Mouse (Mus musculus) embryonic facial prominence, embryonic 11.5 days (tissue): ENCODE measurements at regions not wholly inside any gene's neighbourhood (a gene's known extent, or its start where the extent isn't known, plus 50 kb on each side); places are given as distances from the start of the nearest gene placed in this dataset.
A peak's percentile ranks its signal among the peaks of the same experiment; 100 is the strongest.

ENCODE experiments used
- ATAC-seq: fragments of 200-750 bp; cut with Nextera tagmentation; replicated peaks from 2 replicates; pipeline ENCODE4 v1.8.0; 2017; ENCODE audit warnings: low read depth; ENCODE audit not compliant: insufficient number of reproducible peaks, low FRiP score, low TSS enrichment
- DNase-seq: peaks from one replicate; pipeline ENCODE4 v3.0.0-alpha.2; 2015; ENCODE audit warnings: low spot score
- H3K27ac ChIP-seq: fragments of 300-500 bp; sonication (generic); replicated peaks from 2 replicates; pipeline ENCODE4 v1.5.1; 2014; ENCODE audit warnings: mild to moderate bottlenecking, low read depth, low read length, control low read depth
- H3K27me3 ChIP-seq: fragments of 300-500 bp; sonication (generic); 2 replicates; pipeline ENCODE4 v1.6.1; 2014; ENCODE audit warnings: mild to moderate bottlenecking, low read length, moderate library complexity, mixed read lengths; ENCODE audit not compliant: control insufficient read depth, insufficient read depth
- H3K36me3 ChIP-seq: fragments of 300-500 bp; sonication (generic); replicated peaks from 2 replicates; pipeline ENCODE4 v1.6.1; 2014; ENCODE audit warnings: low read depth, mild to moderate bottlenecking, low read length, moderate library complexity, mixed read lengths; ENCODE audit not compliant: control insufficient read depth, insufficient read depth
- H3K4me1 ChIP-seq: fragments of 300-500 bp; sonication (generic); 2 replicates; pipeline ENCODE4 v1.6.1; 2014; ENCODE audit warnings: low read length, mixed read lengths; ENCODE audit not compliant: control insufficient read depth, insufficient read depth
- H3K4me2 ChIP-seq: fragments of 300-500 bp; sonication (generic); 2 replicates; pipeline ENCODE4 v1.6.1; 2014; ENCODE audit warnings: low read depth, mild to moderate bottlenecking, control low read depth, low read length, moderate library complexity
- H3K4me3 ChIP-seq: fragments of 300-500 bp; sonication (generic); 2 replicates; pipeline ENCODE4 v1.5.1; 2014; ENCODE audit warnings: low read depth, low read length, control low read depth
- H3K9ac ChIP-seq: fragments of 300-500 bp; sonication (generic); replicated peaks from 2 replicates; pipeline ENCODE4 v1.6.1; 2014; ENCODE audit warnings: mild to moderate bottlenecking, control low read depth, low read length
- H3K9me3 ChIP-seq: fragments of 300-500 bp; sonication (generic); replicated peaks from 2 replicates; pipeline ENCODE4 v1.6.1; 2016; ENCODE audit warnings: mild to moderate bottlenecking, low read length, inconsistent platforms, mixed read lengths; ENCODE audit not compliant: control insufficient read depth
- WGBS: fragments of 180-500 bp; shearing (Covaris S2); extraction: QIAGEN DNeasy Blood & Tissue Kit; methylation state at CpG from one replicate; pipeline ENCODE4 v1.1.7; 2014; 5-methylcytosine and 5-hydroxymethylcytosine counted together

DNA sequence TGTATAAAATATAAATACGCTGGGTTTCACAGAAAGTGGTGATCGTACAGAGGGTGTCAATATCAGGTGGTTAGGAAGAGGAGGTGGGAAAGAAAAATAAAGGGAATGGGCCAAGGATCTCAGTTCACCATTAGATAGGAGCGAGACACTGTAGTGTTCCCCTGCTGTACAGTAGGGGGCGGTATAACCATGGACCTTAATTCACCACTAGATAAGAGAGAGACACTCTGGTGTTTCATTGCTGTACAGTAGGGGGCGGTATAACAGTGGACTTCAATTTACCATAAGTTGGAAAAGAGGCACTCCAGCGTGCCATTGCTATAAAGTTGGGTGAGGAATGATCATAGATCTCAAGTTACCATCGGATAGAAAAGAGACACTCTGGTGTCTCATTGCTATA lies 82.0 kb upstream of the Grik1 start:
- H3K27me3 ChIP-seq: no peaks in the 10 kb centered on the region
- no peak overlapping the region for H3K4me2 ChIP-seq
- H3K4me1 ChIP-seq: no peaks in the 10 kb centered on the region
- ATAC-seq (peak; percentile 81), DNase-seq (peak; percentile 81)
- WGBS: 31% methylated on average over 7 of the region's 7 CpGs
- no peak overlapping the region for H3K4me3 ChIP-seq
- H3K9me3 ChIP-seq: no peaks in the 10 kb centered on the region
- H3K27ac ChIP-seq: no peak overlapping the region
- H3K9ac ChIP-seq: no peak overlapping the region
- no peaks in the 10 kb centered on the region for H3K36me3 ChIP-seq

DNA sequence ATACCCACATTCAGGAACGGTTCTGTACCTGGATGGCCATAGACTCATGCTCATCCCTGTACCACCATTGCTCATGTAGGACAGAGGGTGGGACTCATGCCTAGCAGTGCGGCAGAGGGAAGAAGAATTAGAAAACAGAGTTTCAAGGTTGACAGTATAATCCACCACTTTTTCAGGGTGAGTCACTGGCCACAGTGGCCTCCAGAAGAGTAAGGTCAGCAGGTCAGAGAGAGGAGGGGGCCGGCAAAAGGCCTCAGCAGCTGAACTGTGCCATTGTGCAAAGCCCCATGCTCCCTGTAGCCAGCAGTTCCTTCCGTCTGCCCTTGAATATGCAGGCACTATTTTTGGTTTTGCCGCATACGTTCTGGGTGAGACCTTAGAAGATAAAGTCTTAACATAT lies 78.1 kb upstream of the Grik1 start:
- ATAC-seq: no peak
- no peak overlapping the region for H3K4me3 ChIP-seq
- no peaks in the 10 kb centered on the region for H3K9me3 ChIP-seq
- no peak overlapping the region for H3K27ac ChIP-seq
- H3K36me3 ChIP-seq: no peaks in the 10 kb centered on the region
- H3K9ac ChIP-seq: no peak overlapping the region
- no peaks in the 10 kb centered on the region for H3K4me1 ChIP-seq
- WGBS: 48% methylated on average over 6 of the region's 6 CpGs
- H3K27me3 ChIP-seq: no peaks in the 10 kb centered on the region
- no peak overlapping the region for H3K4me2 ChIP-seq
- DNase-seq: no peak

DNA sequence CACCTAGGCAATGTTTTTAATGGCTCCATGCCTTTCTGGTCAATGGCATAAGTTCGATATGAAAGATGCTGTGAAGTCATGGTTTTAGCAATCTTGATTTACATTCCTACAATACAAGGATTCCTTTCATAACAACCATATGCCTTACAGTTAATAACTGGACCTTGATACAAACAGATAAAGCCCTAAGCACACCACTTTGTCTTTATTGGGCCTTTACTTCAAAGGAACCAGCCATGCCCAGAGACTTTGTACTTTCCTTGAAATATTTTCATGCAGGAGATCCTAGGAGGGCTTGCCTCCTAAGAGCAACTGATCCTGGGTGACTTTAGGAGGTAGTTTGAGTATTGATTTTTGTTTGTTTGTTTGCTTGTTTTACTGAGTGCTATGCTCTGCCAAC lies 77.1 kb upstream of the Grik1 start:
- H3K36me3 ChIP-seq: no peaks in the 10 kb centered on the region
- no peaks in the 10 kb centered on the region for H3K27me3 ChIP-seq
- DNase-seq (no peak), ATAC-seq (no peak)
- H3K9ac ChIP-seq: no peak overlapping the region
- no peak overlapping the region for H3K27ac ChIP-seq
- H3K9me3 ChIP-seq: no peaks in the 10 kb centered on the region
- 71% methylated on average over 1 of the region's 1 CpGs for WGBS
- no peak overlapping the region for H3K4me2 ChIP-seq
- no peaks in the 10 kb centered on the region for H3K4me1 ChIP-seq
- no peak overlapping the region for H3K4me3 ChIP-seq

DNA sequence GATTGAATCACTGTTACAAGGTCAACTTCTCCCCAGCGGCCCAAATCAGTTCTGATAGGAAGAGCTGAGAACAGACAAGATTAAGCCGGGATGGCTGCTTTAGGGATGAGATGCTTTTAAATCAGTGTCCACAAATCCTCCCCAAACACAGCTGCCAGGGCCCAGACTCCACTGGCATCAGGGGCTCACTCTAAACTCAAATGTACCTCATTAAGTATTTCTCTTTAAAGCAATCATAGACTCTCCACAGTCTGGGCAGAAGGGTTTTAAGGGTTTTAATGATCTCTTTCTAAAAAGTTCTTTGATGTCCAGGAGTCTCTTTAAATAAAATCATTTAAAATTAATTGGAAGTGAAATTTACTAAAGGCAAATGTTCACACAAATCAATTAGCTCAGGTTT lies 70.0 kb upstream of the Grik1 start:
- ATAC-seq: no peak
- no peak overlapping the region for H3K9ac ChIP-seq
- H3K4me3 ChIP-seq: no peak overlapping the region
- H3K36me3 ChIP-seq: no peaks in the 10 kb centered on the region
- no peaks in the 10 kb centered on the region for H3K4me1 ChIP-seq
- DNase-seq: no peak
- no peak overlapping the region for H3K27ac ChIP-seq
- no peaks in the 10 kb centered on the region for H3K27me3 ChIP-seq
- no peak overlapping the region for H3K4me2 ChIP-seq
- WGBS: 37% methylated on average over 2 of the region's 2 CpGs
- H3K9me3 ChIP-seq: no peaks in the 10 kb centered on the region
